Mouse (Mus musculus) thymus, postnatal 36 days (tissue): ENCODE results near the gene P2ry13.

Experiments
- DNase-seq, 2 experiments: peaks; one replicate each; pipeline ENCODE4 v3.0.0; 2022; ENCODE audit warnings: mixed read lengths in 2 of 2

P2ry13 gene

GRCm38 (mm10) chr3:59210727-59211126, at the start of gene P2ry13:
P2ry13 (minus strand) TSS chr3:59210882.
- DNase-seq, result no peak

DNA sequence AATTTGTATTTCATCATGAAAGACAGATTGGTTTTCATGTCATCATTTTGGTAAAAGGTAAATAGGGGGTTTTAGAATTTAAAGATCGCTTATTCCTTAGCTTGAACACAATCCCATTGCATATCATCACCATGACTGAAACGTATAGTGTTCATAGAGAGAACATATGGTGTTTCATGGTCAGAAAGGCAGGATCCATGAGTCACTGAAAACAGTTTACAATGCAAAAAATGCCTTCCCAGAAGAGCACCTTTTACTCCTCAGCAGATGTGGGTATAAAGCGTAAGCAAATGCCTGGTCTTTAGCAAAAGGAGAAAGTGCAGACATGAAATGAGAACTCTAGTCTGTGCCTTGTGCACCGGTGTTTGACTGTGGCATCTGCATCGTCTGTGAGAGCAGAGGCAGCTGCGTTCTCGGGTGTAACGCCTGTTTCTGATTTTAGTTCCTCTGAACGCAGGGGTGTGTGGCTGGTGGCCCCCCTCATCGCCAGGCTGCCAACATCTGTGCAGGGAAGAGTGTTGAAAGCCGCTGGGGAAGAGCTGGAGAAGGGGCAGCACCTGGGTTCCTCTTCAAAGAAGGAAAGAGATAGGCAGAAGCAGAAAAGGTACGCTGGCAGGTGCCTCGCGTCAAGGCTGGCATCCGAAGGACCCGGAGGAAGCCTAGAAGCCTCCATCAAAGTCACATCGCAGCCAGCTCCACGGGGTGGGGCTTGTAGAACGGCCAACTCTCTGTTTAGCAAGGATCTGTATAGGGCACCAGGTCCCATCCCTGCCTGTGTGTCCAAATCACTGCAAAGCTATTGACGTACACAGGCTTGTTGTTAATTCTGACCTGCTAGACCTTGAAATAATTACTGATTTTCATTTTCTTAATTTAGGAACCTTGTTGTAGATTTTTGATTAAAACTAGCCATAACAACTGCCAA, 47.3 kb upstream of the P2ry13 start:
- DNase-seq, result peak; percentile 80 to 89

DNA sequence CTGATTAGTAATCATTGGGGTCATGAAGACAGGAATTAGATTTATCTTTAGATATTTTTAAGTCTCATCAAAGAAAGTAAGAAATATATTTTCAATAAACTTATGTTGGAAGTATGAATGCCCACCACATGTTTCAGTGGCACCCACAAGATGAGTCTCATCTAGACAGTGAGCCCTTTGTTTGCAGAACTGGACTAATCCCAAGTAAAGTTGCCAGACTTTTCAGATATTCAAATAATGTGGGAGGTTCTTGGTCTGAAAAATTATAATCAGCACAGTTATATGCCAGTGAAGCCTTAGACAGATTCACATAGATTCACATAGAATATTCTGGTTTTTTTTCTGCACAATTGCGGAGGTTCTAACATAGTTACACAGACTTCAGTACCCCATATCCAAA, 39.8 kb upstream of the P2ry13 start:
- no peak for DNase-seq

DNA sequence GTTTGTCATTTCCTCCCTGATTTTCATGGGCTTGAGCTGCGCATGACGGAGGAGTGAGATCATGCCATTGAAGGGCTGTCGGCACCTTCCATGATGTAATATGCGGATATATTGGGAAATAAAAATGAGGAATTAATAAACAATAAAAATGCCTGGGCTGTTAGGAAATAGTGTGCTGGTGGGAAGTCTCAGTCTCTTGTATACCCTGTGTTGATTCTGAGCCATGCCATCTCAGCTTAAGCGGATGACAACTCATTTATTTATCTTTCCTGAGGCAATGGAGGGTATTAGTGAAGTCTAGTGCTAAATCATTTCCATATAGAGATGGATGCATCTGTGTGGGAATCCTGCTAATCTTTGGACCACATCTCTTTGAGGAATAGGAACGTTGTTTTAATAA, 37.3 kb upstream of the P2ry13 start:
- no peak for DNase-seq

DNA sequence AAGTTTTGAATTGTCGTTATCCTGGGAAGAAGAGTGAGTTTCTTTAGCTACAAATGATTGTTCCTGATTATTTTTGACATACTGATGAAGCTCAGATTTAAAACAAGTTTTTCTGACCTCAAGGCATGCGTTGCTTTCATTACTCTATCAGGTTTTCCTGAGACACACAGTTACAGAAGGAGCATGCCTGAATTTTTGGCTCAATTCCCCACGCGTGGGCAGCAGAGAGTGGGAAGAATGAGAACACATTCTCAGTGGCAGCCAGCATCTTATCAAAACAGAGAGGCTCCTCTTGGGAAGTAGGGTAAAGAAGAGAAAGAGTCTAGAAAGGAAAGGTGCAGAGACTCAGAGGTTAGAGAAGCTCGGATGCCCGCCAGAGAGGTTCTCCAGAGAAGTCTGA, 32.7 kb upstream of the P2ry13 start:
- no peak for DNase-seq

DNA sequence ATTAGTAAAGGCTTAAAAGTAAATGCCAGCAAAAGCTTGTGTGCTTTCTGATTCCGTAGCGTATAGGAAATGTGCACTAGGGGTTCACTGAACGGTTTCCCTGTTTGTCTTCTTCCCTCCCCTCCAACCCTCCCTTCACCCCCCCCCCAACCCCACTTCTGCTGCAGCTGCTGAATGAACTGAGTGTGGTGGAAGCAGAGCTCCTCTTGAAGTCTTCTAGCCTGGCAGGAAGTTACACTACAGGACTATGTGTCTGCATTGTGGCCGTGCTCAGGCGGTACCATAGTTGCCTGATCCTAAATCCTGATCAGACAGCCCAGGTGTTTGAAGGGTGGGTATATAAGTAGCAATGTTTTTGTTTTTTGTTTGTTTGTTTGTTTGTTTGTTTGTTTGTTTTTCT, 24.2 kb upstream of the P2ry13 start:
- peak; percentile 44 to 74 for DNase-seq

GRCm38 (mm10) chr3:59230912-59231311, 20.2 kb upstream of the P2ry13 start:
- DNase-seq, result no peak

DNA sequence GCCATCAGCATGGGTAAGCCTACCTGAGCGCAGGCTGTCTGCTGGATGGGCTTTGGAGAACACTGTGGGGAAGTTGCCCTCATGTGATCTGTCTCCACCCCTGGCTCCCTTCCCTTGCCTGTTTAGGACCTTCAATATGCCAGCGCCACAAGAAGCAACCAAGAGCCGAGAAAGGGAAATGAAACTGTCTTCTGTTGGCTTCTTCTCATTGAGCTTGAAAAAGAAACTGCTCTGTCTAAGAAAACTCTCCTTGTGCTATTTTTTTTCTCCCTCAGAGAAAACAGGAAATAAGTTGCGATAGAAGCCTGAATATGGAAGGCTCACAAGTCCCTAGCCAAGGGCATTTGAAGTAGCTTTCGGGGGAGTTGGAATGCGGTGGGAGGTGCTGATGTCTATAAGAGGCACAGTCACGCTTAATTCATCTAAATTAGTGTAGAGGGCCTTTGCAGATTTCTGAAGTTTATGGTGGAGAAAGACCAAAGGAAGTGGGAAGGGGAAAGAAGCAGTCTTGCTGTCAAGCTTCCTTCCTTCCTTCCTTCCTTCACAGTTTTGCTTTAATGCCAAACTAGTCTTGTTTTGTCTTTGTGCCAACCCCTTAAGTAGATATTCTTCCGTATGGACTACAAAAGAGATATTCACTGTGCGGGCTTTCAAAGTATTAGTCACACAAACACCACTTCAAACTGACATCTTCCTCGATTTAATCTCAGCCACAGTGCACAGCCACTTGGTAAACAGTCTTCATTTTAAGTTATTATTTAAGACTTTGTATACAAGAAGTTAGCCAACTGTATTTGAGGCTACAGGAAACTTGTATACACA, 18.3 kb upstream of the P2ry13 start:
- DNase-seq, result peak in 1 of 2 experiments; percentile 28

DNA sequence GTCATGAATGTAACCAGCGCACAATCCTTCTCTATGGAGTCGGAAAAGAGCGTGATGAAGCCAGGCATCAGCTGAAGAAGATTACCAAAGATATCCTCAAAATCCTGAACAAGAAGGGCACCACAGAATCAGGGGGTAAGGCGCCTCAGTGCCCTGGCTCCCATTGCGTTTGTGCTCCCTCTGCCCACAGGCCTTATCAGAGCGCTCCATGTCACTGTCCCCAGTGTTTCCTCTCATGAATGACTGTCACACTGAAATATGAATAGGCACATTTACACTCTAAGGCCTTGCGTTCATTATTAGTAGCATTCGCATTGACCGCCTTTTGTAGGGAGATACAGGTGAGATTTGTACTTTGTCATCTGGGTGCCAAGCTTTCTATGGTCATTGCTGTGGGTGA, 17.0 kb upstream of the P2ry13 start:
- no peak for DNase-seq

DNA sequence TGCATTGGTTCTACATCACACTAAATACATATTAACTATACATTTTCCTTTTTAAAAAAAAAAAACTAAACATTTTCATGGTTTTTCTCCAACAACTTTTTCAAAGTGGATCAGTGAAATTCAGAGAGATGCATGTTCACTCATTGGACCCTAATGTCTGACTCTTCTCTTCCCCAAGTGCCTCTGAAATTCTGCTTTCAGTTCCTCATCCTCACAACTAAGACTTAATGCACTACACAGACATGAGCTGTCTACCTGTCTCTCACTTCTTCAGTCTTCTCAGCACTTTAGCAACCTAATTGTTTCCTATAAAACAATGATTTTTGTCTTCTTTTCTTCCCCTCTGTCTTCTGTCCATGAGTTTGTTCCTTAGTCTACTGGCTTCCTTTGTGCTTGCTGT, 14.7 kb upstream of the P2ry13 start:
- no peak for DNase-seq

GRCm38 (mm10) chr3:59222303-59222702, 11.6 kb upstream of the P2ry13 start:
- no peak for DNase-seq

GRCm38 (mm10) chr3:59219326-59219725, 8.6 kb upstream of the P2ry13 start:
- no peak for DNase-seq

GRCm38 (mm10) chr3:59217211-59217610, 6.5 kb upstream of the P2ry13 start:
- no peak for DNase-seq

- no peak for DNase-seq
These were observed 1.7 kb upstream of the P2ry13 start for GRCm38 (mm10) chr3:59212404-59212803.

- no peak for DNase-seq
These were observed 1.1 kb upstream of the P2ry13 start for GRCm38 (mm10) chr3:59211784-59212183.

GRCm38 (mm10) chr3:59210089-59210488, 593 bp downstream of the P2ry13 start:
- no peak for DNase-seq

DNA sequence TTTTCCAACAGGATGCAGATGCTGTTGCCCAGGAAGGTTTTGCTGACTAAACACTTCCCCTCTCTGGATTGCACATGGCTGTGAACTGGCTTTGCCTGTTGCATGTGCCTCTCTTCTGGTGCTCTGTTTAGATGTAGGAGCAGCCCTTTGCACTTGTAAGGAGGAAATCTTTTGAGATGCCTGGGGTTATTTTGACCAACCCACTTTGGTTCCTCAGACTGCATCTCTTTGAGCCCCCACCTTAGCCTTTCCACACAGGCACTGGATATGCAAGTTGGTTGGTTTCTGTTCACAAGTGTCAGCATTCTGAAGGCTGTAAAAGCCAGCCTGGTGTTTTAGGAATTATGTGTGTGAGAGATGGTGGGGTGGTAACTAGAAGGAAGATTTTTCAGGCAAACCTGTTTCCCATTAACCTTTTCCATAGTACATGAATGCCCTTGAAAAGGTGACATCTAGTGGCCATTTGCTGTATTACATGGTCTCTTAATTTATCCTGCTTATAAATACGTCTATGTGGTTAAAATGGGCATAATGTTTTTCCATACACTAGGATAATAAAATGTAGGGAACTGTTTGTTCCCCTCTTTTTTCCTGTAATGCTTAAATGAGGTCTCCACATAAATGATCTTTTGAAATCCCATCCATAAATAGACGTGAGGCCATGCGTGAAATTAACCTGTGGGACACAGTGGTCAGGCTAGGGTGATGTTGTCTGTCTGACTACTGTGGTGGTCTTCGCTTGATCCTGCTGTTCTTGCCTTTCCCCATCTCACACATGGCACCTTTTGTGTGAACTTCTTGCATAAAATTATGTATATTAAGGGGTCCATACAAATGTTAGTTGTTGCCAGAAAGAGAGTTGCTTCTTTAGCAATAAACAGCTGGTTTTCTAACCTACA, 1.8 kb downstream of the P2ry13 start:
- no peak for DNase-seq

DNA sequence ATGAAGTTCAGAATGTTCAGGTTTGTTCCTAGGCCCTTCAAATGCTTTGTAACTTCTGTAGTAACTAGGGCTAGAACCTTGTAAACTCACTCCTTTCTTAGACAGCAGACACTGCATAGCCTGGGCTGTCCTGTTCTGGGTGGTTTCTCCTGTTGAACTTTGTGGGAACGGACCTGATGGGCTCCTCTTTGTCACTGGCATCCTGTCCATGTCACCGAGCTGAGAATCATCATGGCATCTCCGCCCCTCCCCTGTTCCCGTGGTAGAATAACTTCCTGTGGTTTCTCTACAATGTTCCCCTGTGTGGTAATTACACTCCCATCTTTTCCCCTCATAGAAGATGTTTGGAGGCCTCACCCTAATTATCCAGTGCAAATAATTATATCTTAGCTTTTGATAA, 4.7 kb downstream of the P2ry13 start:
- DNase-seq, result peak; percentile 48 to 62

GRCm38 (mm10) chr3:59204719-59205503, 5.8 kb downstream of the P2ry13 start:
- DNase-seq, result no peak

- no peak for DNase-seq
These were observed 6.7 kb downstream of the P2ry13 start for GRCm38 (mm10) chr3:59203802-59204520.

GRCm38 (mm10) chr3:59197329-59197948, 13.2 kb downstream of the P2ry13 start:
- DNase-seq, result no peak
